Mouse (Mus musculus) E14TG2a.4 (cell line): ENCODE data around the gene Plpp4.

Source experiments
- CTCF ChIP-seq: conservative IDR thresholded peaks from 2 replicates; pipeline ENCODE4 v1.5.1; 2014; ENCODE audit warnings: low read length
- NANOG ChIP-seq: IDR thresholded peaks from 2 replicates; pipeline ENCODE4 v1.6.1; 2014; ENCODE audit warnings: borderline replicate concordance, low read length, mixed read lengths

- TF ChIP-seq NANOG (no peak), CTCF (no peak)
These were observed 83.3 kb downstream of the Plpp4 start for GRCm38 (mm10) chr7:129340096-129340495.
